Mouse (Mus musculus) limb, embryonic 11.5 days (tissue): ENCODE measurements at regions not wholly inside any gene's neighbourhood (a gene's known extent, or its start where the extent isn't known, plus 50 kb on each side); places are given as distances from the start of the nearest gene placed in this dataset.

ENCODE experiments used
- ATAC-seq: fragments of 200-750 bp; cut with Nextera tagmentation; 2 replicates; pipeline ENCODE4 v1.8.0; 2017; ENCODE audit warnings: low read depth; ENCODE audit not compliant: insufficient number of reproducible peaks, low FRiP score, low TSS enrichment
- DNase-seq: peaks from one replicate; pipeline ENCODE4 v3.0.0-alpha.2; 2015; ENCODE audit warnings: low spot score
- H3K27ac ChIP-seq: fragments of 300-500 bp; sonication (generic); replicated peaks from 2 replicates; pipeline ENCODE4 v1.5.1; 2014; ENCODE audit warnings: low read depth, mild to moderate bottlenecking, low read length
- H3K27me3 ChIP-seq: fragments of 300-500 bp; sonication (generic); 2 replicates; pipeline ENCODE4 v1.6.1; 2014; ENCODE audit warnings: mild to moderate bottlenecking, low read length, mixed read lengths; ENCODE audit not compliant: control insufficient read depth, insufficient read depth
- H3K36me3 ChIP-seq: fragments of 300-500 bp; sonication (generic); 2 replicates; pipeline ENCODE4 v1.6.1; 2014; ENCODE audit warnings: mild to moderate bottlenecking, low read length, moderate library complexity, mixed read lengths; ENCODE audit not compliant: control insufficient read depth, insufficient read depth
- H3K4me1 ChIP-seq: fragments of 300-500 bp; sonication (generic); 2 replicates; pipeline ENCODE4 v1.6.1; 2014; ENCODE audit warnings: low read length, mixed read lengths; ENCODE audit not compliant: control insufficient read depth, insufficient read depth
- H3K4me2 ChIP-seq: fragments of 300-500 bp; sonication (generic); 2 replicates; pipeline ENCODE4 v1.6.1; 2014; ENCODE audit warnings: low read depth, mild to moderate bottlenecking, moderate library complexity; ENCODE audit not compliant: severe bottlenecking
- H3K4me3 ChIP-seq: fragments of 300-500 bp; sonication (generic); 2 replicates; pipeline ENCODE4 v1.5.1; 2014; ENCODE audit warnings: low read depth, low read length
- H3K9ac ChIP-seq: fragments of 300-500 bp; sonication (generic); 2 replicates; pipeline ENCODE4 v1.6.1; 2014; ENCODE audit warnings: mild to moderate bottlenecking, low read length
- H3K9me3 ChIP-seq: fragments of 300-500 bp; sonication (generic); 2 replicates; pipeline ENCODE4 v1.6.1; 2016; ENCODE audit warnings: low read length; ENCODE audit not compliant: control insufficient read depth
- WGBS: fragments of 180-500 bp; shearing (Covaris S2); extraction: QIAGEN DNeasy Blood & Tissue Kit; methylation state at CpG from one replicate; pipeline ENCODE4 v1.1.7; 2014; 5-methylcytosine and 5-hydroxymethylcytosine counted together

DNA sequence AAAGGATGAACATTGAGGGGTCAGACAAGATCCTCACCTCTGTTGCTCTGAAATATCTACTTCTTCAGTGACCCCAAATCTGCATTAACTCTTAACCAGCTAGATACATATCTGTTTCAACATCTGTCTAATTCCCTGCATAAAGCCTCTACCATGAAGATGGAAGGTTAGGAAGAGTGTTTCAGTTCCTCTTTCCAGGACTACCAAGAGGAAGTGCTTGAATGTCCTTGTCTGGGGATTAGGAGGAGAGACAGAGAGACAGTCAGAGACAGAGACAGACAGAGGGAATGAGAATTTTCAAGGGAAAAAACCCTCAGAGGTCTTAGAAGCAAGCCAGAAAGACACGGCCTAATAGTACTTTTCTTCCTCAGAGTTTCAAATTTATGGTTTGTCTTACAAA is 70.8 kb upstream of the Maf start:
- Histone ChIP-seq H3K4me3 (no peak overlapping the region), H3K9me3 (no peaks in the 10 kb centered on the region), H3K36me3 (no peaks in the 10 kb centered on the region), H3K4me1 (no peaks in the 10 kb centered on the region), H3K4me2 (no peak overlapping the region), H3K9ac (no peak overlapping the region), H3K27ac (no peak overlapping the region), H3K27me3 (no peaks in the 10 kb centered on the region)
- DNase-seq (no peak), ATAC-seq (no peak)
- 92% methylated on average over 1 of the region's 1 CpGs for WGBS

DNA sequence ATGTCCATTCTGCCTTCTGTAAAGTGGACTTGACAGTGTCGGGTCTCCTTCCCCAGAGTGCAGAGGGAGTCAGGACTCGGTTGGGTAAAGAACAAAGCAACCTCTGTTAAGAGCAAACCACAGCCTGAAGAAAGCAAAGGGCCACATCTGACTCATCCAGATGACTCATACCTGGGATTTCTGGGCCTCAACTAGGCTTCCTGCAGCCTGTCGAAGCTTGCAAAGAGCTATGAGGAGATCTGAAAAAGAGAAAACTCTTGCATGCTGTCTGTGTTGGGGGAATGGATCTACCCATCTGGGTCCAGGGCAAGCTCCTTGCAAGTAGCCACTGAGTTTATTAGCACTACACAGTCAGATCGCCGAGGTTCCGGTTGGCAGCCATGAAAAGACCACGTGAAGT is 63.5 kb upstream of the Maf start:
- Histone ChIP-seq H3K9ac (no peak overlapping the region), H3K27me3 (no peaks in the 10 kb centered on the region), H3K27ac (no peak overlapping the region), H3K9me3 (no peaks in the 10 kb centered on the region), H3K4me3 (no peak overlapping the region), H3K36me3 (no peaks in the 10 kb centered on the region), H3K4me1 (peaks cover 6% of the 10 kb centered on the region), H3K4me2 (no peak overlapping the region)
- DNase-seq (no peak), ATAC-seq (no peak)
- WGBS, result 87% methylated on average over 7 of the region's 7 CpGs

DNA sequence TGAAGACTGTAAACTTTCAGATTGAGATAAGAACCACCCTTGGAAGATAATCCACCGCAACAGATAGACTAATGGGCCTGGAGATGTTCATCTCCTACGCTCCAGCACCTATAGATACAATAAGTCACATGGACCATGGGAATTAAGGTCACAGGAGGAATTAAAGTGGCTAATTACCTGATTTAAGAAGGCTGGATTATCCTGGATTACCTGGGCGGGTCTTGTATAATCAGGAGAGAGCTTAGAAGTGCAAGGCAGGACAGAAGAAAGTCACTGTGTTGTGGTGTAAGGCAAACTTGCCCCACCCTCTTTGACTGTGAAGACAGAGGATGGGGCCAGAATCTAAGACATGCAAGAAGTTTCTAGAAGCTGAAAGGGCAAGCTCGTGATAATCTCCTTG is 61.0 kb upstream of the Maf start:
- Histone ChIP-seq H3K4me2 (no peak overlapping the region), H3K4me1 (peaks cover 7% of the 10 kb centered on the region), H3K36me3 (no peaks in the 10 kb centered on the region), H3K9ac (no peak overlapping the region), H3K27me3 (no peaks in the 10 kb centered on the region), H3K9me3 (no peaks in the 10 kb centered on the region), H3K4me3 (no peak overlapping the region), H3K27ac (no peak overlapping the region)
- ATAC-seq (no peak), DNase-seq (no peak)
- 87% methylated on average over 4 of the region's 4 CpGs for WGBS

GRCm38 (mm10) chr8:115766218-115766898 is 58.8 kb upstream of the Maf start:
- DNase-seq (peak; percentile 28), ATAC-seq (no peak; the same call in 1 of the 2 replicates)
- Histone ChIP-seq H3K4me1 (peaks cover 7% of the 10 kb centered on the region), H3K9ac (no peak overlapping the region), H3K4me2 (no peak overlapping the region), H3K36me3 (no peaks in the 10 kb centered on the region), H3K4me3 (no peak overlapping the region), H3K27me3 (no peaks in the 10 kb centered on the region), H3K27ac (no peak overlapping the region), H3K9me3 (no peaks in the 10 kb centered on the region)
- 9% methylated on average over 9 of the region's 9 CpGs for WGBS

DNA sequence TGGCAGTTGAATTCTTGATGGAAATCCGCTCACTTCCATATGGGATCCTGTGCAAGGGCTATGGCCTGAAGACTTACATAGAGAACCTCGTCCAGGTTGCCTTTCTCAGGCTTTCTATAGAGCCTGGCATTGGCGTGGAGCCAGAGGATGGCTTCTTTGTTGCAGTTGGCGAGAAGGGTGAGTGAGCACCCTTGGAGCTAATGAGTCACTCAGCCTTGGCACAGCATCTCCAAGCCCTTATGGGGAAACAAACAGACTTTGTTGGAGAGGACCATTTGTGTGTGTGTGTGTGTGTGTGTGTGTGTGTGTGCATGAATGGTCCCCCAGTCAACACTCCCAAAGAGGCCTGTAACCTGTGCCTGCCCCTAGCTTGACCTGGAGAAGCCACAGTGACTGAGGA is 57.0 kb upstream of the Maf start:
- DNase-seq (no peak), ATAC-seq (no peak)
- 94% methylated on average over 4 of the region's 4 CpGs for WGBS
- Histone ChIP-seq H3K9ac (no peak overlapping the region), H3K4me1 (peaks cover 7% of the 10 kb centered on the region), H3K4me3 (no peak overlapping the region), H3K4me2 (no peak overlapping the region), H3K9me3 (no peaks in the 10 kb centered on the region), H3K27ac (no peak overlapping the region), H3K27me3 (no peaks in the 10 kb centered on the region), H3K36me3 (no peaks in the 10 kb centered on the region)

DNA sequence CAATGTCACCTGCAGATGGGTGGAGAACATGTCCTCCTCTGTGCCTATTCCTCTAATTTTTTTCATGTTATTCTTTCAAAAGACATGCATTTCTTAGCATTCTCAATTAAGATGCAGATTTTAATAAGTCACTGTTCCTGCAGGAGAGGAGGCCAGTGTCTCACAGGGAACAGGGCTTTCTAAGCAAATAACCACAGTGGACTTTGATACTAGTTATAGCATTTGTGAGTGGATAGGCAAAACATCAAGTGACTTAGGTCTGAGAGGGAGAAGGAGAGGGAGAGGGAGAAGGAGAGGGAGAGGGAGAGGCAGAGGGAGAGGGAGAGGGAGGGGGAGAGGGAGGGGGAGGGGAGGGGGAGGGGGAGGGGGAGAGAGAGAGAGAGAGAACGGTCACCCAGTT is 50.4 kb upstream of the Maf start:
- H3K4me2 ChIP-seq, result no peak overlapping the region
- no peaks in the 10 kb centered on the region for H3K27me3 ChIP-seq
- no peak for DNase-seq
- 93% methylated on average over 1 of the region's 1 CpGs for WGBS
- H3K27ac ChIP-seq, result no peak overlapping the region
- ATAC-seq, result no peak
- H3K4me3 ChIP-seq, result no peak overlapping the region
- no peaks in the 10 kb centered on the region for H3K9me3 ChIP-seq
- H3K4me1 ChIP-seq, result no peaks in the 10 kb centered on the region
- H3K36me3 ChIP-seq, result no peaks in the 10 kb centered on the region
- H3K9ac ChIP-seq, result no peak overlapping the region
